Mouse (Mus musculus): Measurements from ENCODE around the gene Plekha1. TPM values are rescaled to one million over a fixed set of nuclear protein-coding genes. Genes with fewer than 3 reads are reported as not detected.

Gene Plekha1
- polyA plus RNA-seq, 1 experiment: 9.9 TPM

- no peak overlapping the region for H3K4me3 ChIP-seq (ENCODE audit: insufficient read depth, poor library complexity, severe bottlenecking)
- H3K79me2 ChIP-seq (ENCODE audit: control insufficient read depth, insufficient read depth): no peaks in the 10 kb centered on the region
- H3ac ChIP-seq (ENCODE audit: control insufficient read depth, insufficient read length, low read depth): no peak overlapping the region
- TF ChIP-seq FOSL1 (IDR thresholded peaks at IDR 0.05; ENCODE audit: insufficient read depth, low read length, poor library complexity, severe bottlenecking) (no peak), MYOD1 (IDR thresholded peaks at IDR 0.05; ENCODE audit: control insufficient read depth, insufficient read length, low read depth) (no peak), MAX (IDR thresholded peaks at IDR 0.05) (no peak), CEBPB (IDR thresholded peaks at IDR 0.05; ENCODE audit: low read depth) (no peak), CTCF (IDR thresholded peaks at IDR 0.05; ENCODE audit: control insufficient read depth, insufficient read depth, insufficient read length) (no peak), MYOG (IDR thresholded peaks at IDR 0.05; ENCODE audit: control insufficient read depth, extremely low read depth, insufficient read length) (no peak), USF1 (IDR thresholded peaks at IDR 0.05; ENCODE audit: low read depth) (no peak)
- H3K79me3 ChIP-seq (ENCODE audit: low read depth): no peaks in the 10 kb centered on the region
- no peaks in the 10 kb centered on the region for H3K27me3 ChIP-seq (ENCODE audit: control insufficient read depth, insufficient read depth, insufficient read length)
- H3K36me3 ChIP-seq (ENCODE audit: control insufficient read depth, insufficient read depth): no peaks in the 10 kb centered on the region
Measured at GRCm38 (mm10) chr7:130922981-130923731, 57.6 kb downstream of the Plekha1 start.

GRCm38 (mm10) chr7:130930401-130930800, 64.8 kb downstream of the Plekha1 start:
- no peak overlapping the region for H3ac ChIP-seq (ENCODE audit: control insufficient read depth, insufficient read length, low read depth)
- no peak overlapping the region for H3K4me3 ChIP-seq (ENCODE audit: insufficient read depth, poor library complexity, severe bottlenecking)
- TF ChIP-seq CEBPB (IDR thresholded peaks at IDR 0.05; ENCODE audit: low read depth) (no peak), FOSL1 (IDR thresholded peaks at IDR 0.05; ENCODE audit: insufficient read depth, low read length, poor library complexity, severe bottlenecking) (no peak), MYOG (IDR thresholded peaks at IDR 0.05; ENCODE audit: control insufficient read depth, extremely low read depth, insufficient read length) (no peak), MYOD1 (IDR thresholded peaks at IDR 0.05; ENCODE audit: control insufficient read depth, insufficient read length, low read depth) (no peak), CTCF (IDR thresholded peaks at IDR 0.05; ENCODE audit: control insufficient read depth, insufficient read depth, insufficient read length) (no peak), USF1 (IDR thresholded peaks at IDR 0.05; ENCODE audit: low read depth) (no peak), MAX (IDR thresholded peaks at IDR 0.05) (no peak)
- H3K79me2 ChIP-seq (ENCODE audit: control insufficient read depth, insufficient read depth): no peaks in the 10 kb centered on the region
- no peaks in the 10 kb centered on the region for H3K36me3 ChIP-seq (ENCODE audit: control insufficient read depth, insufficient read depth)
- no peaks in the 10 kb centered on the region for H3K27me3 ChIP-seq (ENCODE audit: control insufficient read depth, insufficient read depth, insufficient read length)
- no peaks in the 10 kb centered on the region for H3K79me3 ChIP-seq (ENCODE audit: low read depth)

GRCm38 (mm10) chr7:130932921-130933320, 67.4 kb downstream of the Plekha1 start:
- no peaks in the 10 kb centered on the region for H3K36me3 ChIP-seq (ENCODE audit: control insufficient read depth, insufficient read depth)

GRCm38 (mm10) chr7:130934654-130935053, 69.1 kb downstream of the Plekha1 start:
- Histone ChIP-seq H3K27me3 (ENCODE audit: control insufficient read depth, insufficient read depth, insufficient read length) (no peaks in the 10 kb centered on the region), H3K79me3 (ENCODE audit: low read depth) (peaks cover 17% of the 10 kb centered on the region), H3K4me3 (ENCODE audit: insufficient read depth, poor library complexity, severe bottlenecking) (no peak overlapping the region), H3ac (ENCODE audit: control insufficient read depth, insufficient read length, low read depth) (no peak overlapping the region), H3K36me3 (ENCODE audit: control insufficient read depth, insufficient read depth) (peaks cover 4% of the 10 kb centered on the region), H3K79me2 (ENCODE audit: control insufficient read depth, insufficient read depth) (peaks cover 35% of the 10 kb centered on the region)
- TF ChIP-seq MYOG (IDR thresholded peaks at IDR 0.05; ENCODE audit: control insufficient read depth, extremely low read depth, insufficient read length): no peak
- no peak for TF ChIP-seq MAX (IDR thresholded peaks at IDR 0.05)
- no peak for TF ChIP-seq FOSL1 (IDR thresholded peaks at IDR 0.05; ENCODE audit: insufficient read depth, low read length, poor library complexity, severe bottlenecking)
- TF ChIP-seq USF1 (IDR thresholded peaks at IDR 0.05; ENCODE audit: low read depth): no peak
- TF ChIP-seq MYOD1 (IDR thresholded peaks at IDR 0.05; ENCODE audit: control insufficient read depth, insufficient read length, low read depth): no peak
- no peak for TF ChIP-seq CTCF (IDR thresholded peaks at IDR 0.05; ENCODE audit: control insufficient read depth, insufficient read depth, insufficient read length)

More at GRCm38 (mm10) chr7:130932921-130933320, 67.4 kb downstream of the Plekha1 start:
- Histone ChIP-seq H3K27me3 (ENCODE audit: control insufficient read depth, insufficient read depth, insufficient read length) (no peaks in the 10 kb centered on the region), H3K4me3 (ENCODE audit: insufficient read depth, poor library complexity, severe bottlenecking) (no peak overlapping the region), H3K79me3 (ENCODE audit: low read depth) (peaks cover 10% of the 10 kb centered on the region), H3ac (ENCODE audit: control insufficient read depth, insufficient read length, low read depth) (no peak overlapping the region), H3K79me2 (ENCODE audit: control insufficient read depth, insufficient read depth) (peaks cover 18% of the 10 kb centered on the region)
- TF ChIP-seq FOSL1 (IDR thresholded peaks at IDR 0.05; ENCODE audit: insufficient read depth, low read length, poor library complexity, severe bottlenecking) (no peak), MAX (IDR thresholded peaks at IDR 0.05) (no peak), CTCF (IDR thresholded peaks at IDR 0.05; ENCODE audit: control insufficient read depth, insufficient read depth, insufficient read length) (no peak)

- Histone ChIP-seq H3K79me2 (ENCODE audit: control insufficient read depth, insufficient read depth) (peaks cover 43% of the 10 kb centered on the region), H3K27me3 (ENCODE audit: control insufficient read depth, insufficient read depth, insufficient read length) (no peaks in the 10 kb centered on the region), H3K79me3 (ENCODE audit: low read depth) (peaks cover 22% of the 10 kb centered on the region), H3K4me3 (ENCODE audit: insufficient read depth, poor library complexity, severe bottlenecking) (no peak overlapping the region), H3K36me3 (ENCODE audit: control insufficient read depth, insufficient read depth) (peaks cover 4% of the 10 kb centered on the region), H3ac (ENCODE audit: control insufficient read depth, insufficient read length, low read depth) (no peak overlapping the region)
- TF ChIP-seq CEBPB (IDR thresholded peaks at IDR 0.05; ENCODE audit: low read depth) (no peak), FOSL1 (IDR thresholded peaks at IDR 0.05; ENCODE audit: insufficient read depth, low read length, poor library complexity, severe bottlenecking) (no peak), USF1 (IDR thresholded peaks at IDR 0.05; ENCODE audit: low read depth) (no peak), CTCF (IDR thresholded peaks at IDR 0.05; ENCODE audit: control insufficient read depth, insufficient read depth, insufficient read length) (no peak), MAX (IDR thresholded peaks at IDR 0.05) (no peak), MYOD1 (IDR thresholded peaks at IDR 0.05; ENCODE audit: control insufficient read depth, insufficient read length, low read depth) (no peak), MYOG (IDR thresholded peaks at IDR 0.05; ENCODE audit: control insufficient read depth, extremely low read depth, insufficient read length) (no peak)
Measured at GRCm38 (mm10) chr7:130935421-130935792, 69.9 kb downstream of the Plekha1 start.

All from C2C12 (cell line).